Mouse (Mus musculus) cortical plate, adult 2 months (tissue): ENCODE results near the gene Ndrg3.

Experiments used
- CTCF ChIP-seq: fragments of 200-500 bp; IDR thresholded peaks from 2 replicates; pipeline ENCODE4 v1.5.1; 2011; ENCODE audit warnings: mild to moderate bottlenecking, control low read depth, low read length; ENCODE audit not compliant: insufficient read depth; ENCODE audit errors: extremely low read depth
- POLR2A ChIP-seq: fragments of 200-500 bp; IDR thresholded peaks from 2 replicates; pipeline ENCODE4 v1.6.1; 2011; ENCODE audit warnings: mild to moderate bottlenecking, low read length, control low read depth; ENCODE audit not compliant: insufficient read depth; ENCODE audit errors: extremely low read depth

DNA sequence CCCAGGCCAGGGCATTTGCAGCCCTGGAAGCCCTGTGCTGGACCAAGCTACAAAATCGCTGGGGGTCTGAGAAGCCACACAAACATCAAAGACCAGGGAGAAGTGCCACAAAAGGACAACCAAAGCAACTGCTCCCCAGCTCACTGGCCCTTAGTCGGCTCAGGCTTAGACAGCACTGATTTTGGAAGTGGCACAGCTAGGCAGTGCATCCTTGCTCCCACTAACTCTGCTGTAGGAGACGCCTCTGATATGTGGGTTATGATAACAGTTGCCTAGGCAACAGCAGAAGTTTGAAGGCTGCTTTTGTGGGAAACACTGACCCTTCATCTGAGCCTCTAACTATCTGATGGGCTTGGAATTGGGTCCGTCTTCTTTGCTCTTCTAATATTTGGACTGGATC lies 92.7 kb downstream of the Ndrg3 start:
- peak; percentile 58; the same call in 1 of the 2 replicates for TF ChIP-seq POLR2A
- TF ChIP-seq CTCF, result no peak
